Mouse (Mus musculus) embryonic facial prominence, embryonic 12.5 days (tissue): ENCODE data around the gene Amigo1. TPM values are rescaled to one million over a fixed set of nuclear protein-coding genes. Genes with fewer than 3 reads are reported as not detected.
A peak's percentile ranks its signal among the peaks of the same experiment; 100 is the strongest.
"Not testable (repeated sequence)": the region's sequence is repeated elsewhere in the genome, so short reads cannot be mapped to it uniquely, and the experiment has no call there.

ENCODE experiments used
- ATAC-seq: fragments of 200-750 bp; cut with Nextera tagmentation; 2 replicates; pipeline ENCODE4 v1.8.0; 2017; ENCODE audit not compliant: insufficient number of reproducible peaks, insufficient read depth, low FRiP score, low TSS enrichment
- H3K27ac ChIP-seq: fragments of 300-500 bp; sonication (generic); 2 replicates; pipeline ENCODE4 v1.5.1; 2016; ENCODE audit warnings: mild to moderate bottlenecking
- H3K27me3 ChIP-seq: fragments of 300-500 bp; sonication (generic); 2 replicates; pipeline ENCODE4 v1.6.1; 2016; ENCODE audit warnings: mild to moderate bottlenecking, moderate library complexity
- H3K36me3 ChIP-seq: fragments of 300-500 bp; sonication (generic); 2 replicates; pipeline ENCODE4 v1.6.1; 2016; ENCODE audit warnings: mild to moderate bottlenecking
- H3K4me1 ChIP-seq: fragments of 300-500 bp; sonication (generic); 2 replicates; pipeline ENCODE4 v1.6.1; 2016
- H3K4me2 ChIP-seq: fragments of 300-500 bp; sonication (generic); replicated peaks from 2 replicates; pipeline ENCODE4 v1.6.1; 2016; ENCODE audit warnings: mild to moderate bottlenecking, moderate library complexity
- H3K4me3 ChIP-seq: fragments of 300-500 bp; sonication (generic); 2 replicates; pipeline ENCODE4 v1.5.1; 2016; ENCODE audit warnings: mild to moderate bottlenecking
- H3K9ac ChIP-seq: fragments of 300-500 bp; sonication (generic); 2 replicates; pipeline ENCODE4 v1.6.1; 2016; ENCODE audit warnings: mild to moderate bottlenecking, moderate library complexity
- H3K9me3 ChIP-seq: fragments of 300-500 bp; sonication (generic); 2 replicates; pipeline ENCODE4 v1.6.1; 2016; ENCODE audit warnings: mild to moderate bottlenecking, moderate library complexity
- WGBS: fragments of 180-500 bp; shearing (Covaris S2); methylation state at CpG from one replicate; pipeline ENCODE4 v1.1.7; 2016; 5-methylcytosine and 5-hydroxymethylcytosine counted together
- polyA plus RNA-seq: library from polyadenylated mRNA; unstranded; fragments of >200 nt; fragmentation: Nextera tagmentation; extraction: Ambion mirVana; gene quantifications from 2 replicates; pipeline ENCODE4 v1.2.1, GENCODE M21; 2016

The Amigo1 gene
- polyA plus RNA-seq, 1 experiment from 2014 or later: 7.9 TPM

- no peak for ATAC-seq
- H3K27ac ChIP-seq: no peak overlapping the region
- H3K4me2 ChIP-seq: no peak overlapping the region
- no peak overlapping the region for H3K9ac ChIP-seq
- H3K36me3 ChIP-seq: no peaks in the 10 kb centered on the region
- no peaks in the 10 kb centered on the region for H3K9me3 ChIP-seq
- no peak overlapping the region for H3K4me3 ChIP-seq
- WGBS: 79% methylated on average over 3 of the region's 3 CpGs
- H3K4me1 ChIP-seq: no peaks in the 10 kb centered on the region
- peaks cover 38% of the 10 kb centered on the region for H3K27me3 ChIP-seq
Observed at GRCm38 (mm10) chr3:108220661-108221060, 34.5 kb downstream of the Amigo1 start.

GRCm38 (mm10) chr3:108225711-108226557 lies 39.8 kb downstream of the Amigo1 start:
- Histone ChIP-seq H3K4me2 (peak overlapping the region; percentile 62), H3K9me3 (no peaks in the 10 kb centered on the region), H3K27me3 (peaks cover 49% of the 10 kb centered on the region), H3K27ac (no peak overlapping the region), H3K36me3 (no peaks in the 10 kb centered on the region), H3K9ac (peak overlapping the region; percentile 33), H3K4me3 (peak overlapping the region; percentile 49), H3K4me1 (peaks cover 13% of the 10 kb centered on the region; the same call in 1 of the 2 replicates)
- ATAC-seq: peak; percentile 56; the same call in 1 of the 2 replicates
- WGBS: 2% methylated on average over 66 of the region's 67 CpGs

- 0 out of 2 replicates have a peak, but pooled peaks have one; percentile 67 for ATAC-seq
- Histone ChIP-seq H3K4me2 (peak within 1 kb of the TSS; percentile 62), H3K4me3 (peak within 1 kb of the TSS; percentile 49), H3K9me3 (no peaks in the 10 kb centered on the region), H3K4me1 (peaks cover 13% of the 10 kb centered on the region; the same call in 1 of the 2 replicates), H3K36me3 (no peaks in the 10 kb centered on the region), H3K9ac (peak within 1 kb of the TSS; percentile 33), H3K27me3 (peaks cover 44% of the 10 kb centered on the region), H3K27ac (no peak within 1 kb of the TSS)
- 3% methylated on average over 44 of the region's 44 CpGs for WGBS
Observed at GRCm38 (mm10) chr3:108226558-108227350, 40.6 kb downstream of the Amigo1 start, which contains the start of gene Sypl2. Gene Sypl2, minus strand, starts transcription at chr3:108226648.

GRCm38 (mm10) chr3:108227521-108227920 lies 41.4 kb downstream of the Amigo1 start:
- Histone ChIP-seq H3K4me2 (peak overlapping the region; percentile 62), H3K4me1 (peaks cover 13% of the 10 kb centered on the region; the same call in 1 of the 2 replicates), H3K9me3 (no peaks in the 10 kb centered on the region), H3K27ac (no peak overlapping the region), H3K9ac (no peak overlapping the region), H3K36me3 (no peaks in the 10 kb centered on the region), H3K27me3 (peaks cover 44% of the 10 kb centered on the region), H3K4me3 (peak overlapping the region; percentile 49; the same call in 1 of the 2 replicates)
- WGBS: 77% methylated on average over 2 of the region's 2 CpGs
- ATAC-seq: no peak

GRCm38 (mm10) chr3:108231646-108232045 lies 45.5 kb downstream of the Amigo1 start:
- H3K36me3 ChIP-seq: no peaks in the 10 kb centered on the region
- no peak overlapping the region for H3K4me2 ChIP-seq
- 75% methylated on average over 4 of the region's 4 CpGs for WGBS
- no peaks in the 10 kb centered on the region for H3K9me3 ChIP-seq
- H3K9ac ChIP-seq: no peak overlapping the region
- H3K4me1 ChIP-seq: 0 out of 2 replicates have a peak, but pooled peaks cover 4% of the 10 kb centered on the region
- H3K4me3 ChIP-seq: no peak overlapping the region
- ATAC-seq: no peak
- no peak overlapping the region for H3K27ac ChIP-seq
- peaks cover 12% of the 10 kb centered on the region for H3K27me3 ChIP-seq

GRCm38 (mm10) chr3:108237474-108238102 lies 51.5 kb downstream of the Amigo1 start:
- not testable (repeated sequence) for H3K4me2 ChIP-seq, H3K4me1 ChIP-seq, H3K9me3 ChIP-seq, ATAC-seq, H3K27ac ChIP-seq, H3K27me3 ChIP-seq, H3K4me3 ChIP-seq, H3K36me3 ChIP-seq, H3K9ac ChIP-seq
- 80% methylated on average over 4 of the region's 4 CpGs for WGBS

- no peak overlapping the region for H3K27ac ChIP-seq
- 85% methylated on average over 3 of the region's 3 CpGs for WGBS
- H3K4me1 ChIP-seq: no peaks in the 10 kb centered on the region
- H3K27me3 ChIP-seq: no peaks in the 10 kb centered on the region
- no peaks in the 10 kb centered on the region for H3K9me3 ChIP-seq
- no peak for ATAC-seq
- no peak overlapping the region for H3K4me2 ChIP-seq
- no peak overlapping the region for H3K4me3 ChIP-seq
- H3K36me3 ChIP-seq: no peaks in the 10 kb centered on the region
- no peak overlapping the region for H3K9ac ChIP-seq
Observed at GRCm38 (mm10) chr3:108241243-108241839, 55.2 kb downstream of the Amigo1 start.

Other genes starting within 250 kb of the Amigo1 start
- 10.9 and 12.7 TPM in 2 replicates for gene Gstm6, start 242.6 kb upstream of the Amigo1 start, polyA plus RNA-seq
- not detected in 2 replicates for gene Gstm3, start 217.1 kb upstream of the Amigo1 start, polyA plus RNA-seq
- 34.3 and 34.9 TPM in 2 replicates for gene Gstm2, start 199.9 kb upstream of the Amigo1 start, polyA plus RNA-seq
- 45.2 and 46.5 TPM in 2 replicates for gene Gstm1, start 168.4 kb upstream of the Amigo1 start, polyA plus RNA-seq
- gene Gstm4, start 141.4 kb upstream of the Amigo1 start, polyA plus RNA-seq: 14.4 and 16.6 TPM in 2 replicates
- gene Ampd2, start 99.7 kb upstream of the Amigo1 start, polyA plus RNA-seq: 48.4 and 50.9 TPM in 2 replicates
- gene Gnat2, start 93.5 kb upstream of the Amigo1 start, polyA plus RNA-seq: 0.47 and 0.55 TPM in 2 replicates
- gene Gnai3, start 40.2 kb upstream of the Amigo1 start, polyA plus RNA-seq: 196 and 207 TPM in 2 replicates
- 0.36 and 0.43 TPM in 2 replicates for gene Gpr61, start 31.5 kb upstream of the Amigo1 start, polyA plus RNA-seq
- gene Cyb561d1, start 14.9 kb downstream of the Amigo1 start, polyA plus RNA-seq: 2.6 and 2.7 TPM in 2 replicates
- 27.2 and 29.4 TPM in 2 replicates for gene Atxn7l2, start 24.6 kb downstream of the Amigo1 start, polyA plus RNA-seq
- gene Sypl2, start 40.3 kb downstream of the Amigo1 start, polyA plus RNA-seq: 0.85 and 1.1 TPM in 2 replicates
- 263 and 288 TPM in 2 replicates for gene Psma5, start 70.6 kb downstream of the Amigo1 start, polyA plus RNA-seq
- 15.8 and 18.2 TPM in 2 replicates for gene Sort1, start 97.7 kb downstream of the Amigo1 start, polyA plus RNA-seq
- 0.13 and 0.18 TPM in 2 replicates for gene Mybphl, start 178.6 kb downstream of the Amigo1 start, polyA plus RNA-seq
- 73.4 and 78.1 TPM in 2 replicates for gene Psrc1, start 197.5 kb downstream of the Amigo1 start, polyA plus RNA-seq
- 9.5 and 11.0 TPM in 2 replicates for gene Celsr2, start 229.2 kb downstream of the Amigo1 start, polyA plus RNA-seq